Mouse (Mus musculus): ENCODE measurements around the gene Gsg1l. TPM values are rescaled to one million over a fixed set of nuclear protein-coding genes. Genes with fewer than 3 reads are reported as not detected.

The Gsg1l gene
- polyA plus RNA-seq, 1 experiment from 2014 or later = 7.0 TPM

- Histone ChIP-seq H3K9ac (ENCODE audit: low read length) (no peak overlapping the region), H3K36me3 (ENCODE audit: control insufficient read depth, insufficient read depth, low read length) (no peaks in the 10 kb centered on the region), H3K4me3 (ENCODE audit: low read depth, low read length) (no peak overlapping the region), H3K27me3 (ENCODE audit: control insufficient read depth, insufficient read depth, low read length) (no peaks in the 10 kb centered on the region), H3K27ac (ENCODE audit: low read depth, low read length) (no peak overlapping the region), H3K4me1 (ENCODE audit: control insufficient read depth, insufficient read depth, low read length) (no peaks in the 10 kb centered on the region), H3K9me3 (ENCODE audit: control insufficient read depth, low read length) (no peaks in the 10 kb centered on the region), H3K4me2 (ENCODE audit: low read depth) (no peak overlapping the region)
- no peak for ATAC-seq (ENCODE audit: insufficient read depth, low FRiP score, low TSS enrichment)
- no peak for DNase-seq (ENCODE audit: low spot score)
- WGBS = 94% methylated on average over 2 of the region's 2 CpGs
Observed at GRCm38 (mm10) chr7:125847528-125847866, 234.7 kb downstream of the Gsg1l start.

GRCm38 (mm10) chr7:125846866-125847527 lies 235.2 kb downstream of the Gsg1l start:
- H3K9me3 ChIP-seq (ENCODE audit: control insufficient read depth, low read length) = no peaks in the 10 kb centered on the region
- no peak overlapping the region for H3K4me3 ChIP-seq (ENCODE audit: low read depth, low read length)
- H3K9ac ChIP-seq (ENCODE audit: low read length) = no peak overlapping the region
- no peak overlapping the region for H3K27ac ChIP-seq (ENCODE audit: low read depth, low read length)
- 85% methylated on average over 8 of the region's 8 CpGs for WGBS
- H3K4me1 ChIP-seq (ENCODE audit: control insufficient read depth, insufficient read depth, low read length) = no peaks in the 10 kb centered on the region
- H3K4me2 ChIP-seq (ENCODE audit: low read depth) = no peak overlapping the region
- ATAC-seq (ENCODE audit: insufficient read depth, low FRiP score, low TSS enrichment) = no peak
- no peaks in the 10 kb centered on the region for H3K27me3 ChIP-seq (ENCODE audit: control insufficient read depth, insufficient read depth, low read length)
- no peaks in the 10 kb centered on the region for H3K36me3 ChIP-seq (ENCODE audit: control insufficient read depth, insufficient read depth, low read length)
- no peak for DNase-seq (ENCODE audit: low spot score)

GRCm38 (mm10) chr7:125845611-125846010 lies 236.6 kb downstream of the Gsg1l start:
- H3K4me1 ChIP-seq (ENCODE audit: control insufficient read depth, insufficient read depth, low read length) = no peaks in the 10 kb centered on the region
- DNase-seq (ENCODE audit: low spot score) = no peak
- no peak overlapping the region for H3K4me2 ChIP-seq (ENCODE audit: low read depth)
- 58% methylated on average over 1 of the region's 1 CpGs for WGBS
- no peak overlapping the region for H3K9ac ChIP-seq (ENCODE audit: low read length)
- no peak overlapping the region for H3K27ac ChIP-seq (ENCODE audit: low read depth, low read length)
- H3K4me3 ChIP-seq (ENCODE audit: low read depth, low read length) = no peak overlapping the region
- no peaks in the 10 kb centered on the region for H3K9me3 ChIP-seq (ENCODE audit: control insufficient read depth, low read length)
- no peaks in the 10 kb centered on the region for H3K36me3 ChIP-seq (ENCODE audit: control insufficient read depth, insufficient read depth, low read length)
- no peaks in the 10 kb centered on the region for H3K27me3 ChIP-seq (ENCODE audit: control insufficient read depth, insufficient read depth, low read length)
- ATAC-seq (ENCODE audit: insufficient read depth, low FRiP score, low TSS enrichment) = no peak

- Histone ChIP-seq H3K9ac (ENCODE audit: low read length) (no peak overlapping the region), H3K27ac (ENCODE audit: low read depth, low read length) (no peak overlapping the region), H3K9me3 (ENCODE audit: control insufficient read depth, low read length) (no peaks in the 10 kb centered on the region), H3K36me3 (ENCODE audit: control insufficient read depth, insufficient read depth, low read length) (no peaks in the 10 kb centered on the region), H3K4me3 (ENCODE audit: low read depth, low read length) (no peak overlapping the region), H3K4me1 (ENCODE audit: control insufficient read depth, insufficient read depth, low read length) (peaks cover 7% of the 10 kb centered on the region; the same call in 1 of the 2 replicates), H3K27me3 (ENCODE audit: control insufficient read depth, insufficient read depth, low read length) (no peaks in the 10 kb centered on the region), H3K4me2 (ENCODE audit: low read depth) (no peak overlapping the region)
- WGBS = 60% methylated on average over 5 of the region's 5 CpGs
- no peak for ATAC-seq (ENCODE audit: insufficient read depth, low FRiP score, low TSS enrichment)
- DNase-seq (ENCODE audit: low spot score) = no peak
Observed at GRCm38 (mm10) chr7:125838078-125838742, 244.0 kb downstream of the Gsg1l start.

GRCm38 (mm10) chr7:125833471-125833870 lies 248.7 kb downstream of the Gsg1l start:
- WGBS = 91% methylated on average over 2 of the region's 2 CpGs
- ATAC-seq (ENCODE audit: insufficient read depth, low FRiP score, low TSS enrichment) = no peak
- H3K36me3 ChIP-seq (ENCODE audit: control insufficient read depth, insufficient read depth, low read length) = no peaks in the 10 kb centered on the region

GRCm38 (mm10) chr7:125832767-125833166 lies 249.4 kb downstream of the Gsg1l start:
- no peaks in the 10 kb centered on the region for H3K27me3 ChIP-seq (ENCODE audit: control insufficient read depth, insufficient read depth, low read length)
- H3K36me3 ChIP-seq (ENCODE audit: control insufficient read depth, insufficient read depth, low read length) = no peaks in the 10 kb centered on the region
- H3K4me2 ChIP-seq (ENCODE audit: low read depth) = no peak overlapping the region
- H3K4me1 ChIP-seq (ENCODE audit: control insufficient read depth, insufficient read depth, low read length) = no peaks in the 10 kb centered on the region
- no peak for DNase-seq (ENCODE audit: low spot score)
- no peak overlapping the region for H3K9ac ChIP-seq (ENCODE audit: low read length)
- H3K4me3 ChIP-seq (ENCODE audit: low read depth, low read length) = no peak overlapping the region
- no peaks in the 10 kb centered on the region for H3K9me3 ChIP-seq (ENCODE audit: control insufficient read depth, low read length)
- no peak for ATAC-seq (ENCODE audit: insufficient read depth, low FRiP score, low TSS enrichment)
- no peak overlapping the region for H3K27ac ChIP-seq (ENCODE audit: low read depth, low read length)
- WGBS = 61% methylated on average over 1 of the region's 1 CpGs

More at GRCm38 (mm10) chr7:125833471-125833870, 248.7 kb downstream of the Gsg1l start:
- Histone ChIP-seq H3K4me2 (ENCODE audit: low read depth) (no peak overlapping the region), H3K9ac (ENCODE audit: low read length) (no peak overlapping the region), H3K27me3 (ENCODE audit: control insufficient read depth, insufficient read depth, low read length) (no peaks in the 10 kb centered on the region), H3K4me3 (ENCODE audit: low read depth, low read length) (no peak overlapping the region), H3K27ac (ENCODE audit: low read depth, low read length) (no peak overlapping the region), H3K9me3 (ENCODE audit: control insufficient read depth, low read length) (no peaks in the 10 kb centered on the region), H3K4me1 (ENCODE audit: control insufficient read depth, insufficient read depth, low read length) (peaks cover 7% of the 10 kb centered on the region; the same call in 1 of the 2 replicates)
- DNase-seq (ENCODE audit: low spot score) = no peak

- H3K4me1 ChIP-seq (ENCODE audit: control insufficient read depth, insufficient read depth, low read length) = no peaks in the 10 kb centered on the region
- no peaks in the 10 kb centered on the region for H3K36me3 ChIP-seq (ENCODE audit: control insufficient read depth, insufficient read depth, low read length)
- DNase-seq (ENCODE audit: low spot score) (no peak), ATAC-seq (ENCODE audit: insufficient read depth, low FRiP score, low TSS enrichment) (no peak)
- no peak overlapping the region for H3K4me3 ChIP-seq (ENCODE audit: low read depth, low read length)
- H3K9me3 ChIP-seq (ENCODE audit: control insufficient read depth, low read length) = no peaks in the 10 kb centered on the region
- no peak overlapping the region for H3K27ac ChIP-seq (ENCODE audit: low read depth, low read length)
- no peaks in the 10 kb centered on the region for H3K27me3 ChIP-seq (ENCODE audit: control insufficient read depth, insufficient read depth, low read length)
- no peak overlapping the region for H3K9ac ChIP-seq (ENCODE audit: low read length)
- WGBS = 64% methylated on average over 3 of the region's 3 CpGs
- H3K4me2 ChIP-seq (ENCODE audit: low read depth) = no peak overlapping the region
Observed at GRCm38 (mm10) chr7:125829121-125829666, 253.0 kb downstream of the Gsg1l start.

GRCm38 (mm10) chr7:125828561-125828960 lies 253.7 kb downstream of the Gsg1l start:
- ATAC-seq (ENCODE audit: insufficient read depth, low FRiP score, low TSS enrichment) = no peak
- WGBS = 84% methylated on average over 5 of the region's 5 CpGs
- no peak overlapping the region for H3K27ac ChIP-seq (ENCODE audit: low read depth, low read length)

More at GRCm38 (mm10) chr7:125828561-125828960, 253.7 kb downstream of the Gsg1l start:
- Histone ChIP-seq H3K4me2 (ENCODE audit: low read depth) (no peak overlapping the region), H3K36me3 (ENCODE audit: control insufficient read depth, insufficient read depth, low read length) (no peaks in the 10 kb centered on the region), H3K9me3 (ENCODE audit: control insufficient read depth, low read length) (no peaks in the 10 kb centered on the region), H3K9ac (ENCODE audit: low read length) (no peak overlapping the region), H3K4me3 (ENCODE audit: low read depth, low read length) (no peak overlapping the region), H3K4me1 (ENCODE audit: control insufficient read depth, insufficient read depth, low read length) (no peaks in the 10 kb centered on the region), H3K27me3 (ENCODE audit: control insufficient read depth, insufficient read depth, low read length) (no peaks in the 10 kb centered on the region)
- DNase-seq (ENCODE audit: low spot score) = no peak
